Mouse (Mus musculus) limb, embryonic 14.5 days (tissue): ENCODE results near the gene Nelfa. TPM values are rescaled to one million over a fixed set of nuclear protein-coding genes. Genes with fewer than 3 reads are reported as not detected.

Experiments
- ATAC-seq: fragments of 200-750 bp; cut with Nextera tagmentation; 2 replicates; pipeline ENCODE4 v1.8.0; 2017; ENCODE audit warnings: low read depth, moderate number of reproducible peaks, moderate TSS enrichment; ENCODE audit not compliant: low FRiP score
- DNase-seq: peaks from one replicate; pipeline ENCODE4 v3.0.0-alpha.2; 2015; ENCODE audit warnings: low spot score
- H3K27ac ChIP-seq: fragments of 300-500 bp; sonication (generic); replicated peaks from 2 replicates; pipeline ENCODE4 v1.5.1; 2014; ENCODE audit warnings: low read depth, mild to moderate bottlenecking, low read length, moderate library complexity, mixed read lengths
- H3K27me3 ChIP-seq: fragments of 300-500 bp; sonication (generic); 2 replicates; pipeline ENCODE4 v1.6.1; 2014; ENCODE audit warnings: low read length, mixed read lengths; ENCODE audit not compliant: control insufficient read depth, insufficient read depth
- H3K36me3 ChIP-seq: fragments of 300-500 bp; sonication (generic); 2 replicates; pipeline ENCODE4 v1.6.1; 2014; ENCODE audit warnings: mild to moderate bottlenecking, low read length, moderate library complexity, mixed read lengths; ENCODE audit not compliant: control insufficient read depth, insufficient read depth
- H3K4me1 ChIP-seq: fragments of 300-500 bp; sonication (generic); 2 replicates; pipeline ENCODE4 v1.6.1; 2014; ENCODE audit warnings: antibody characterized with exemption, low read length, mixed read lengths; ENCODE audit not compliant: control insufficient read depth, insufficient read depth
- H3K4me2 ChIP-seq: fragments of 300-500 bp; sonication (generic); replicated peaks from 2 replicates; pipeline ENCODE4 v1.6.1; 2014; ENCODE audit warnings: low read depth, mild to moderate bottlenecking, low read length, moderate library complexity; ENCODE audit not compliant: severe bottlenecking
- H3K4me3 ChIP-seq: fragments of 300-500 bp; sonication (generic); replicated peaks from 2 replicates; pipeline ENCODE4 v1.5.1; 2014; ENCODE audit warnings: low read length
- H3K9ac ChIP-seq: fragments of 300-500 bp; sonication (generic); 2 replicates; pipeline ENCODE4 v1.6.1; 2014; ENCODE audit warnings: mild to moderate bottlenecking, low read depth, low read length, moderate library complexity; ENCODE audit not compliant: severe bottlenecking
- H3K9me3 ChIP-seq: fragments of 300-500 bp; sonication (generic); 2 replicates; pipeline ENCODE4 v1.6.1; 2016; ENCODE audit warnings: low read length; ENCODE audit not compliant: control insufficient read depth
- POLR2A ChIP-seq: fragments of 200-500 bp; IDR thresholded peaks from 2 replicates; pipeline ENCODE4 v1.8.0; 2012; ENCODE audit warnings: inconsistent platforms, mild to moderate bottlenecking, moderate library complexity, borderline replicate concordance; ENCODE audit not compliant: insufficient read depth, insufficient read length; ENCODE audit errors: extremely low read depth
- WGBS: fragments of 180-500 bp; shearing (Covaris S2); extraction: QIAGEN DNeasy Blood & Tissue Kit; methylation state at CpG from one replicate; pipeline ENCODE4 v1.1.7; 2014; 5-methylcytosine and 5-hydroxymethylcytosine counted together
- microRNA-seq: library from miRNA; unstranded; fragments of <30 nt; microRNA quantifications from one replicate; pipeline ENCODE4, GENCODE M21; 2016
- polyA plus RNA-seq, 2 experiments: library from polyadenylated mRNA; depleted of rRNA in 1 of 2; stranded (reverse) in 1 of 2; unstranded in 1 of 2; fragments of >200 nt; fragmentation: Nextera tagmentation in 1 of 2; extraction: Ambion mirVana in 1 of 2; gene quantifications; 2 replicates each; pipeline versions ENCODE4 v1.2.1 to v1.2.3; 2012 to 2014

Gene Nelfa
- polyA plus RNA-seq, 2 experiments = 53.3 to 70.0 TPM

DNA sequence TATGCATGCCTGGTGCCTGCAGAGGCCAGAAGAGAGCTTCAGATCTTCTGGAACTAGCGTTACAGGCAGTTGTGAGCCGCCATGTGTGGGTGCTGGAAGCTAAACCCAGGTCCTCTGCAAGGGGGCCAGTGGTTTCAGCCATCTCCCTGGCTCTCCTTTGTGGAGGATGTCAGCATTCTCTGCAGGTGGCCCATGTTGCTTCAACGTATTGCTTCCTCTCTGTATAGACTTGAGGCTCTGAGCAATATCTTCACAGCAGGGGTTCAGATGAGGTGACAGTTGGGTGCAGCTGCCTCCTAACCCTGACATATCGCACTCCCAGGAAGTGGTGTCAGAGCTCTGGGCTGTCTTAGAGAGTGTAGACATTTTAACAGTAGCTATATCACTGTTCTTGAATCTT is 84.7 kb downstream of the Nelfa start:
- no peak overlapping the region for H3K4me2 ChIP-seq
- no peaks in the 10 kb centered on the region for H3K9me3 ChIP-seq
- WGBS = 97% methylated on average over 4 of the region's 4 CpGs
- no peak overlapping the region for H3K4me3 ChIP-seq
- H3K27me3 ChIP-seq = no peaks in the 10 kb centered on the region
- no peak overlapping the region for H3K9ac ChIP-seq
- no peaks in the 10 kb centered on the region for H3K4me1 ChIP-seq
- peaks cover 51% of the 10 kb centered on the region for H3K36me3 ChIP-seq
- ATAC-seq (no peak), DNase-seq (no peak)
- H3K27ac ChIP-seq = no peak overlapping the region
- no peak for TF ChIP-seq POLR2A

Small RNAs within 50 kb of the gene (microRNA-seq; reads per million reads assigned to microRNA genes)
- not detected for gene Mir7024

Other genes starting within 250 kb of the Nelfa start
- gene Fgfr3, start 214.7 kb downstream of the Nelfa start, polyA plus RNA-seq (2012; rRNA removed) = 143 and 179 TPM in 2 replicates
- gene Fgfr3, start 214.7 kb downstream of the Nelfa start, polyA plus RNA-seq (2014; fragmentation: Nextera tagmentation; extraction: Ambion mirVana) = 27.5 and 32.9 TPM in 2 replicates
- 31.3 and 33.0 TPM in 2 replicates for gene Letm1, start 153.6 kb downstream of the Nelfa start, polyA plus RNA-seq (2012; rRNA removed)
- gene Letm1, start 153.6 kb downstream of the Nelfa start, polyA plus RNA-seq (2014; fragmentation: Nextera tagmentation; extraction: Ambion mirVana) = 44.4 and 49.9 TPM in 2 replicates
- gene Nsd2, start 115.7 kb downstream of the Nelfa start, polyA plus RNA-seq (2012; rRNA removed) = 50.7 and 52.6 TPM in 2 replicates
- 46.2 and 46.6 TPM in 2 replicates for gene Nsd2, start 115.7 kb downstream of the Nelfa start, polyA plus RNA-seq (2014; fragmentation: Nextera tagmentation; extraction: Ambion mirVana)
- gene Gm1673, start 47.0 kb upstream of the Nelfa start, polyA plus RNA-seq (2012; rRNA removed) = 114 and 171 TPM in 2 replicates
- 85.0 and 85.1 TPM in 2 replicates for gene Gm1673, start 47.0 kb upstream of the Nelfa start, polyA plus RNA-seq (2014; fragmentation: Nextera tagmentation; extraction: Ambion mirVana)
- 1.1 and 1.2 TPM in 2 replicates for gene Nat8l, start 59.6 kb upstream of the Nelfa start, polyA plus RNA-seq (2012; rRNA removed)
- gene Nat8l, start 59.6 kb upstream of the Nelfa start, polyA plus RNA-seq (2014; fragmentation: Nextera tagmentation; extraction: Ambion mirVana) = 0.26 and 0.28 TPM in 2 replicates
- 0.79 and 1.7 TPM in 2 replicates for gene Poln, start 233.0 kb upstream of the Nelfa start, polyA plus RNA-seq (2012; rRNA removed)
- 0.97 and 1.3 TPM in 2 replicates for gene Poln, start 233.0 kb upstream of the Nelfa start, polyA plus RNA-seq (2014; fragmentation: Nextera tagmentation; extraction: Ambion mirVana)
- 8.0 and 12.4 TPM in 2 replicates for gene Haus3, start 233.1 kb upstream of the Nelfa start, polyA plus RNA-seq (2012; rRNA removed)
- 24.5 and 25.5 TPM in 2 replicates for gene Haus3, start 233.1 kb upstream of the Nelfa start, polyA plus RNA-seq (2014; fragmentation: Nextera tagmentation; extraction: Ambion mirVana)